Mouse (Mus musculus) hindbrain, embryonic 12.5 days (tissue): ENCODE measurements around the gene BC048671. TPM values are rescaled to one million over a fixed set of nuclear protein-coding genes. Genes with fewer than 3 reads are reported as not detected.

Experiments
- polyA plus RNA-seq: library from polyadenylated mRNA; unstranded; fragments of >200 nt; fragmentation: Nextera tagmentation; extraction: Ambion mirVana; gene quantifications from 2 replicates; pipeline ENCODE4 v1.2.1, GENCODE M21; 2016

BC048671 gene
- polyA plus RNA-seq, 1 experiment from 2014 or later = not detected

Other genes starting within 250 kb of the BC048671 start
- not detected in 2 replicates for gene Vmn1r49, start 222.7 kb upstream of the BC048671 start, polyA plus RNA-seq
- gene Vmn1r50, start 199.8 kb upstream of the BC048671 start, polyA plus RNA-seq = not detected in 2 replicates
- gene Vmn1r51, start 178.6 kb upstream of the BC048671 start, polyA plus RNA-seq = not detected in 2 replicates
- gene Vmn1r52, start 126.4 kb upstream of the BC048671 start, polyA plus RNA-seq = not detected in 2 replicates
- gene V1ra8, start 98.4 kb upstream of the BC048671 start, polyA plus RNA-seq = not detected in 2 replicates
- not detected in 2 replicates for gene Vmn1r53, start 76.8 kb upstream of the BC048671 start, polyA plus RNA-seq
- gene Vmn1r54, start 54.9 kb upstream of the BC048671 start, polyA plus RNA-seq = 0.08 TPM in 1 of 2 replicates, not detected in the other
- 0.17 TPM in 1 of 2 replicates, not detected in the other for gene Chst13, start 24.0 kb downstream of the BC048671 start, polyA plus RNA-seq
- gene Uroc1, start 32.1 kb downstream of the BC048671 start, polyA plus RNA-seq = not detected in 2 replicates
- gene Zxdc, start 68.3 kb downstream of the BC048671 start, polyA plus RNA-seq = 13.0 and 16.4 TPM in 2 replicates
- gene Cfap100, start 127.6 kb downstream of the BC048671 start, polyA plus RNA-seq = 2.8 and 3.8 TPM in 2 replicates
- 6.3 and 6.9 TPM in 2 replicates for gene Klf15, start 161.4 kb downstream of the BC048671 start, polyA plus RNA-seq
- gene Aldh1l1, start 185.2 kb downstream of the BC048671 start, polyA plus RNA-seq = 13.0 and 19.4 TPM in 2 replicates